Mouse (Mus musculus) midbrain, embryonic 12.5 days (tissue): Measurements from ENCODE around the gene Gm13040. TPM values are rescaled to one million over a fixed set of nuclear protein-coding genes. Genes with fewer than 3 reads are reported as not detected.
"Not testable (repeated sequence)": the region's sequence is repeated elsewhere in the genome, so short reads cannot be mapped to it uniquely, and the experiment has no call there.

Experiments
- ATAC-seq: fragments of 200-750 bp; cut with Nextera tagmentation; 2 replicates; pipeline ENCODE4 v1.8.0; 2017; ENCODE audit warnings: low read depth, moderate TSS enrichment, moderate library complexity; ENCODE audit not compliant: low FRiP score
- H3K27ac ChIP-seq: fragments of 300-500 bp; sonication (generic); replicated peaks from 2 replicates; pipeline ENCODE4 v1.5.1; 2016; ENCODE audit warnings: mild to moderate bottlenecking
- H3K27me3 ChIP-seq: fragments of 300-500 bp; sonication (generic); 2 replicates; pipeline ENCODE4 v1.6.1; 2016; ENCODE audit warnings: mild to moderate bottlenecking
- H3K36me3 ChIP-seq: fragments of 300-500 bp; sonication (generic); 2 replicates; pipeline ENCODE4 v1.6.1; 2016
- H3K4me1 ChIP-seq: fragments of 300-500 bp; sonication (generic); 2 replicates; pipeline ENCODE4 v1.6.1; 2016
- H3K4me2 ChIP-seq: fragments of 300-500 bp; sonication (generic); replicated peaks from 2 replicates; pipeline ENCODE4 v1.6.1; 2016; ENCODE audit warnings: mild to moderate bottlenecking, moderate library complexity
- H3K4me3 ChIP-seq: fragments of 300-500 bp; sonication (generic); 2 replicates; pipeline ENCODE4 v1.5.1; 2016; ENCODE audit warnings: mild to moderate bottlenecking
- H3K9ac ChIP-seq: fragments of 300-500 bp; sonication (generic); replicated peaks from 2 replicates; pipeline ENCODE4 v1.6.1; 2016; ENCODE audit warnings: mild to moderate bottlenecking, moderate library complexity
- H3K9me3 ChIP-seq: fragments of 300-500 bp; sonication (generic); 2 replicates; pipeline ENCODE4 v1.6.1; 2016; ENCODE audit warnings: mild to moderate bottlenecking
- WGBS: fragments of 180-500 bp; shearing (Covaris S2); methylation state at CpG from one replicate; pipeline ENCODE4 v1.1.7; 2016; 5-methylcytosine and 5-hydroxymethylcytosine counted together
- polyA plus RNA-seq: library from polyadenylated mRNA; unstranded; fragments of >200 nt; fragmentation: Nextera tagmentation; extraction: Ambion mirVana; gene quantifications from 2 replicates; pipeline ENCODE4 v1.2.1, GENCODE M21; 2016

Gene Gm13040
- polyA plus RNA-seq = not detected in 2 replicates

DNA sequence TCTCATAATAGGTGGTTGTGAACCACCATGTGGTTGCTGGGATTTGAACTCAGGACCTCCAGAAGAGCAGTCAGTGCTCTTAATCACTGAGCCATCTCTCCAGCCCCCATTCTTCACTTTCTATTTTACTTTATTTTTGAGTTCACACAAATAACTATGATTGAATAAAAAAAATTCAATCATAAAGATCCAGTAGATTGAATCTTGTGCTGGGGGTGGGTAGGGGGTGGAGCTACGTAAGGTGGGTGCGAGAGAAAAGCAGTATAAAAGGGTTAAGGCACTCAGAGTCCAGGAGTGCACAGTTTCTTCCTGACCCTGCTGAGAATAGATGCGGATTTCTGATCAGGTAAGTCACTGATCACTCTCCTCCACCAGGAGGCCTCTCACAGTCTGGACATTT lies at the start of gene Gm13040:
Gene Gm13040 (plus strand): TSS at position 301 of the 400 bp plus-strand sequence.
- H3K4me1 ChIP-seq, H3K9ac ChIP-seq, ATAC-seq, H3K9me3 ChIP-seq, H3K4me3 ChIP-seq, H3K36me3 ChIP-seq, H3K27me3 ChIP-seq, H3K4me2 ChIP-seq, H3K27ac ChIP-seq: not testable (repeated sequence)
- WGBS = no CpG with 5 or more reads among the region's 3 CpGs

DNA sequence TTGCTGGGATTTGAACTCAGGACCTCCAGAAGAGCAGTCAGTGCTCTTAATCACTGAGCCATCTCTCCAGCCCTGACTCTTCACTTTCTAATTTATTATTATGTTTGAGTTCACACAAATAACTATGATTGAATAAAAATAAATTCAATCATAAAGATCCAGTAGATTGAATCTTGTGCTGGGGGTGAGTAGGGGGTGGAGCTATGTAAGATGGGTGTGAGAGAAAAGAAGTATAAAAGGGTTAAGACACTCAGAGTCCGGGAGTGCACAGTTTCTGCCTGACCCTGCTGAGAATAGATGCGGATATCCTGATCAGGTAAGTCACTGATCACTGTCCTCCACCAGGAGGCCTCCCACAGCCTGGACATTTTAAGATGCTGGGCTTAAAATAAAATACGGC lies 24.7 kb upstream of the Gm13040 start, which contains the start of gene Gm13043:
Gene Gm13043 (plus strand): TSS at position 301 of the 400 bp plus-strand sequence.
- ATAC-seq = no peak

DNA sequence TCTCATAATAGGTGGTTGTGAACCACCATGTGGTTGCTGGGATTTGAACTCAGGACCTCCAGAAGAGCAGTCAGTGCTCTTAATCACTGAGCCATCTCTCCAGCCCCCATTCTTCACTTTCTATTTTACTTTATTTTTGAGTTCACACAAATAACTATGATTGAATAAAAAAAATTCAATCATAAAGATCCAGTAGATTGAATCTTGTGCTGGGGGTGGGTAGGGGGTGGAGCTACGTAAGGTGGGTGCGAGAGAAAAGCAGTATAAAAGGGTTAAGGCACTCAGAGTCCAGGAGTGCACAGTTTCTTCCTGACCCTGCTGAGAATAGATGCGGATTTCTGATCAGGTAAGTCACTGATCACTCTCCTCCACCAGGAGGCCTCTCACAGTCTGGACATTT lies 15.6 kb downstream of the Gm13040 start, which contains the start of the genes BC080695 and Gm13057:
Gene BC080695 (plus strand): TSS at position 301 of the 400 bp plus-strand sequence.
Gene Gm13057 (plus strand): TSS at position 310 of the 400 bp plus-strand sequence.
- no CpG with 5 or more reads among the region's 3 CpGs for WGBS
- not testable (repeated sequence) for H3K9ac ChIP-seq, H3K36me3 ChIP-seq, H3K27ac ChIP-seq, H3K4me3 ChIP-seq, H3K9me3 ChIP-seq, H3K4me1 ChIP-seq, H3K4me2 ChIP-seq, ATAC-seq, H3K27me3 ChIP-seq

More for the DNA sequence above, 24.7 kb upstream of the Gm13040 start, which contains the start of gene Gm13043:
- WGBS = 87% methylated on average over 3 of the region's 3 CpGs
- no peak within 1 kb of the TSS for H3K9ac ChIP-seq
- H3K4me1 ChIP-seq = no peaks in the 10 kb centered on the region
- no peak within 1 kb of the TSS for H3K27ac ChIP-seq
- no peak within 1 kb of the TSS for H3K4me2 ChIP-seq
- H3K27me3 ChIP-seq = no peaks in the 10 kb centered on the region
- no peaks in the 10 kb centered on the region for H3K9me3 ChIP-seq
- no peak within 1 kb of the TSS for H3K4me3 ChIP-seq
- no peaks in the 10 kb centered on the region for H3K36me3 ChIP-seq

Other genes starting within 250 kb of the Gm13040 start
- gene Pdpn, start 236.4 kb upstream of the Gm13040 start, polyA plus RNA-seq = 101 and 109 TPM in 2 replicates
- 0.16 and 0.37 TPM in 2 replicates for gene Lrrc38, start 186.2 kb upstream of the Gm13040 start, polyA plus RNA-seq
- gene Pramel1, start 141.5 kb upstream of the Gm13040 start, polyA plus RNA-seq = not detected in 2 replicates
- gene Pramef8, start 123.5 kb upstream of the Gm13040 start, polyA plus RNA-seq = 22.0 and 23.1 TPM in 2 replicates
- gene Oog4, start 85.6 kb upstream of the Gm13040 start, polyA plus RNA-seq = not detected in 2 replicates
- not detected in 2 replicates for gene Gm13043, start 24.6 kb upstream of the Gm13040 start, polyA plus RNA-seq
- not detected in 2 replicates for gene BC080695, start 15.7 kb downstream of the Gm13040 start, polyA plus RNA-seq
- gene Gm13057, start 15.8 kb downstream of the Gm13040 start, polyA plus RNA-seq = not detected in 2 replicates
- gene Gm13083, start 79.0 kb downstream of the Gm13040 start, polyA plus RNA-seq = not detected in 2 replicates
- not detected in 2 replicates for gene Gm13088, start 121.3 kb downstream of the Gm13040 start, polyA plus RNA-seq
- not detected in 2 replicates for gene Gm13089, start 166.8 kb downstream of the Gm13040 start, polyA plus RNA-seq
- not detected in 2 replicates for gene Gm13078, start 183.5 kb downstream of the Gm13040 start, polyA plus RNA-seq